Mouse (Mus musculus): ENCODE measurements at regions not wholly inside any gene's neighbourhood (a gene's known extent, or its start where the extent isn't known, plus 50 kb on each side); places are given as distances from the start of the nearest gene placed in this dataset.

DNA sequence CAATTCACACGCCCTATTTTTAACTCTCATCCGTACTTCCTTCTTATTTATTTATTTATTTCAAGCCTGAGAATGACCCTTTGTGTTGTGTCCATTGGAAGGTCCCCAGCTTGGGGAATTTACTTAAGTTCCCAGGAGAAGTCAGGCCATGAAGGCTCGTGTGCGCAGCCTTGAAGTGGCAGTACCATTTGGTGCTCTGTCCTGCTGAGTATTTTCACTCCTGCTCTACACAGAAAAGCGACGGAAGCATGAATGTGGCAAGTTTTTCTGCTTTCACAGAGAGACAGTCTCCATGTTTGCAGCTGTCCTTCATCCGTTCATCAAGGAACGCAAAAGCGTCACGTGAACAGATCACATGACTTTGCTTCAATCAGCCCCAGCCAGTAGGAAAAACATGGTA lies 610.2 kb upstream of the Clint1 start:
- DNase-seq (ENCODE audit: low read depth), result no peak

DNA sequence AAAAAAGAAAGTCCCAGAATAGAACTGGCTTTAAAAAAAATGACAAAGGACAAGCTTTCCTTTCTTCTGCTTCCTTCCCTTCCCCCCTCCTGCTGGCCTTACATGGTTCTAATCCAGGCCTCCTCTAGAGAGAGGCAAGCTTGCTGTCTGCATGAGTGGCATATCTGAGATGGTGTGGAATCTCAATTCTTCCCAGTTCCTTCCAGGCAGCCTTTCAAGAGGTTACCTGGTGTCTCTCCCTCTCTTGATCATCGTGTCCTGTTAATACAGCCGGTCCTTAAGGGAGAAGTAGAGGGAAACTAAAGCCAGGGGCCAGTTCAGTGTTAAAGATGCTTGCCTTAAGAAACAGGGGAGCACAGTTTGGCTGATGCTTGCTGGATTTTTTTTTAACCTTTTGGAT lies 607.1 kb upstream of the Clint1 start:
- DNase-seq (ENCODE audit: low read depth), result no peak

- DNase-seq (ENCODE audit: low read depth), result no peak
Measured at GRCm38 (mm10) chr11:45256019-45256418, 595.8 kb upstream of the Clint1 start.

DNA sequence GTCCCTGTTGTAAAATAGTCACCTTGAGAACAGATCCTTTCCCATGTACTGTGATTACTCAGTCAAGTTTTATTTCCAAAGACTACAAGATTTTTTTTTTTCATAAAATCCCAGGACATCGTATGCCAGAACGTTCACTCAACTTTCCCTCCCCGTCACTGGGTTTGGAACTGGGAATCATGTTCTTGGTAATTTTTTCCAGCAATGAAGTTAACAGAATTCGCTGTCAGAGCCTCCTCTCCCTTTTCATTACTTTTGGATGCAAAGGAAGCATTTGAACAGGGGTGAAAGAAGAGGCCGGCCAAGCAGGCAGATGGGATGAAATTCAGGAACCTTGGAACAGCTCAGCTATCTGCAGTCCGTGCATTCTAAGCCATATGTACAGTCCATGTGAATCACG lies 589.7 kb upstream of the Clint1 start:
- no peak for DNase-seq (ENCODE audit: low read depth)

GRCm38 (mm10) chr11:45264001-45264400 lies 587.9 kb upstream of the Clint1 start:
- DNase-seq (ENCODE audit: low read depth), result no peak

DNA sequence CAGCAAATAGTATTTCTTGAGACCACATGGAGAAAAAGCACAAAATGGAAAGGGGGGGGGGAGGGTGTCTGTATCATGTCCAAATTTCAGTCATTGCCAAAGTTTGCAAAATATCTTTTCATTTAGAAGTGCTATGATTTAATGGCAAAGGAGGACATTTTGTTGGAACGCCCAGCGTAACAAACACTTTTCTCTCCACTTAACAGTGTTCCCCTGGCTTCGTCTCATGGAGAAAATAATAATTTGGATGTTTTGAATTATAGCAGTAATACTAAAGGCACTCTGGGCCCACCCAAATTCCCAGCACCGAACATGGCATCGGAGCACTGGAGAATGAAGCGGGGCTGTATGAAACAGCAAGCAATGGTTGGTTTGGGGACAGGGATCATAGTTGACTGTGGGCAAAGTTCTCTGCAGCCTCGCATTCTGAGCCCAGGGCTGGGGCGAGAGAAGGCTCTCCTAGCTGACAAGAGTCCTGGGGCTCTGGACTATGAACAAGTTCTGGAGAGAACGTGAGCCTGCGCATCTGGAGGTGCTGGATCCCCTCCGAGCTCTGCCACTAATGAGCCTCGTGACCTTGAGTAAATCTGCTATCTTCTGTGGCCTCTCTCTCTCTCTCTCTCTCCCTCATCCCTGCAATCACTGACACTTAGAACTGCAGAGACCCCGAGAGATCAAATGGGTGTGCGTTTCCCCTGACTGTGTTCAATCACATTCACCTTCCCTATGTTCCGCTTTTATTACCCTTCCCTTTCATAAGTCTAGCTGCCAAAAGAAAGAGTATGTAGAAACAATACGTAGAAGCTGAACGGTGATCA lies 586.5 kb upstream of the Clint1 start:
- no peak for DNase-seq (ENCODE audit: low read depth)

- no peak for DNase-seq (ENCODE audit: low read depth)
Measured at GRCm38 (mm10) chr11:45265989-45266302, 585.9 kb upstream of the Clint1 start.

GRCm38 (mm10) chr11:45269215-45269614 lies 582.6 kb upstream of the Clint1 start:
- no peak for DNase-seq (ENCODE audit: low read depth)

GRCm38 (mm10) chr11:45271206-45271605 lies 580.6 kb upstream of the Clint1 start:
- no peak for DNase-seq (ENCODE audit: low read depth)

GRCm38 (mm10) chr11:45274446-45275119 lies 577.3 kb upstream of the Clint1 start:
- DNase-seq (ENCODE audit: low read depth), result no peak

DNA sequence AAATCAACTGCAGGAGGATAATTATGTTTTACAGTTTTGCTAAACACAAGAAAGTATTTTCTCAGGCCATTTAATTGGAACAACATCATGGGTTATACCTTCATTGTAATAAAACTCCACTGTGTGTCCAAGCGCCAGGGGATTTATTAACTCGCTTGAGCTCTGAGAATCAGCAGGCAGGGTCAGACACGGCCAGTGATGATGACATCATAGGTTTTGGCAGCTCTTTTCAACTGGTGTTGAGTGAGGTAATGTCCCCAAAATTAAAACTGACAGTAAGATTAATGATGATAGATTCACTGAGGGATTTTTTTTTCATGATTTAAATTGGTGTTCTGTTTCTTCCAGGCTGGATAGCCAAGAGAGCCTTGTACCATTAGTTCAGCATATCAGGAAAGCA lies 576.7 kb upstream of the Clint1 start:
- no peak for DNase-seq (ENCODE audit: low read depth)

DNA sequence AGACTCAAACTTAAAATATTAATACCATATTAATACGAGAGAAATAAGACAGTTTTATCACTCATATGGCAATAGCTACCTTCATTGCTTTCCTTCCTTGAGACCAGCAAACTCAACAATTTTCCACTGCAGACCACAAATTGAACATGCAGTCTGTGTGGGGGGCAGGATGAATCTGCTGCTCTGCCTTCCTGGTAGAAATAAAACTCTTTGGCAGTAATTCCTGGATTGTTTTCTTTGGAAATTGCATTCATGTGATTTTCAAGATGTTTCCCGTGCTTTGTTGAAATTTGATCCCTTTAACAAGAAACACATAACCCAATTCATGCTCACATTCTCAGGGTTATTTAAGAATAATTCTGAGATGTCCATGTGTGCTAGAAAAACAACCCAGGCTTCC lies 555.1 kb upstream of the Clint1 start:
- DNase-seq (ENCODE audit: low read depth), result no peak

- no peak for DNase-seq (ENCODE audit: low read depth)
Measured at GRCm38 (mm10) chr11:45311934-45312333, 539.9 kb upstream of the Clint1 start.

- no peak for DNase-seq (ENCODE audit: low read depth)
Measured at GRCm38 (mm10) chr11:45323766-45324165, 528.1 kb upstream of the Clint1 start.

- no peak for DNase-seq (ENCODE audit: low read depth)
Measured at GRCm38 (mm10) chr11:45330319-45330718, 521.5 kb upstream of the Clint1 start.

DNA sequence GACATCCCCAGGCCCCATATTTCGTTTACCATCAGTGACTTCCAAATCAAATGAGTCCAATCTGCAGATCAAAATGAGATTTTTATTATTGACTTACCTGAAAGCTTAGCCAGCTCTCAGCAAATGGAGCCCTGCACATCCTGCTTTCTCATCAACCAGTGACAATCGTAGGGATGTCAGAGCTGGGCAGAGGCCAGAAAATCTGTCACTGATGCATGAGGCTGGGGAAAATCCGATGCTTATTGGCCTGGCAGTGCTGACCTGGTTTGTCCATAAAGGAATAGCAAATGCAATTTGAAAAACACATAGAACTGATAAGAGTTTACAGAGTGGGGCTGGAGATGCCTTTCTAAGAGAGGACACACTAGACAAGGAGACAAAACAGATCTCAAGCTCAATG lies 518.1 kb upstream of the Clint1 start:
- DNase-seq (ENCODE audit: low read depth), result no peak

DNA sequence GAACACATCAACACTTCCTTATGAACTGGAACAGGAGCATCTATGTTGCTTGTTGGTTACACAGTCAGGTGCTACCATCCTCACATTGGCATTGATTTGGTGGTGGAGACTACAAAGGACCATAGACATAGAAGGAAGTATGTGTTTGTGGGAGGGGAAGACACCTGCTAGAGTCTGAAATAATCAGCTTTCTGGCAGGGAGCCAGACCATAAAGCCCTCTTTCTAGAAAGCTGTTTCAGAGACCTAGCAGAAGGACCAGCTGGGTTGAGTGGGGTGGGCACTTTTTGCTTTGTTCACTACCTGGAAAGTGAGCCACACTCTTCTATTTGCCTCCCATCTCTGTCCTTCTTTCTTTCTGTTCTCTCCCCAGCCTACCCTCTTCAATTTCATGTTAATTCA lies 502.5 kb upstream of the Clint1 start:
- DNase-seq (ENCODE audit: low read depth), result no peak

DNA sequence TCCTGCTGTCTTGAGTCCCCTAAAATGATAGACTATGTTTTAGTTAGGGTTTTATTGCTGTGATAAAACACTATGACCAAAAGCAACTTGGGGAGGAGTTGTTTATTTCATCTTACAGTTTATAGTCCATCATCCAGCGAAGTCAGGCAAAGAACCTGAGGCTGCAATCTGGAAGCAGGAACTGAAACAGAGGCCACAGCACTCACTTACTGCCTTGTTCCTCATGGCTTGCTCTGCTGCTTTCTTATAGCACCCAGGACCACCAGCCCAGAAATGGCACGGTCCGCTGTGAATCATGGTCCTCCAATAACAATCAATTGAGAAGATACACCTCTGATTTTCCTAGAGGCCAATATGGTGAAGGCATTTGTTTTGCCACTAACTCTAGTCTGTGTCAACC lies 486.5 kb upstream of the Clint1 start:
- no peak for DNase-seq (ENCODE audit: low read depth)

DNA sequence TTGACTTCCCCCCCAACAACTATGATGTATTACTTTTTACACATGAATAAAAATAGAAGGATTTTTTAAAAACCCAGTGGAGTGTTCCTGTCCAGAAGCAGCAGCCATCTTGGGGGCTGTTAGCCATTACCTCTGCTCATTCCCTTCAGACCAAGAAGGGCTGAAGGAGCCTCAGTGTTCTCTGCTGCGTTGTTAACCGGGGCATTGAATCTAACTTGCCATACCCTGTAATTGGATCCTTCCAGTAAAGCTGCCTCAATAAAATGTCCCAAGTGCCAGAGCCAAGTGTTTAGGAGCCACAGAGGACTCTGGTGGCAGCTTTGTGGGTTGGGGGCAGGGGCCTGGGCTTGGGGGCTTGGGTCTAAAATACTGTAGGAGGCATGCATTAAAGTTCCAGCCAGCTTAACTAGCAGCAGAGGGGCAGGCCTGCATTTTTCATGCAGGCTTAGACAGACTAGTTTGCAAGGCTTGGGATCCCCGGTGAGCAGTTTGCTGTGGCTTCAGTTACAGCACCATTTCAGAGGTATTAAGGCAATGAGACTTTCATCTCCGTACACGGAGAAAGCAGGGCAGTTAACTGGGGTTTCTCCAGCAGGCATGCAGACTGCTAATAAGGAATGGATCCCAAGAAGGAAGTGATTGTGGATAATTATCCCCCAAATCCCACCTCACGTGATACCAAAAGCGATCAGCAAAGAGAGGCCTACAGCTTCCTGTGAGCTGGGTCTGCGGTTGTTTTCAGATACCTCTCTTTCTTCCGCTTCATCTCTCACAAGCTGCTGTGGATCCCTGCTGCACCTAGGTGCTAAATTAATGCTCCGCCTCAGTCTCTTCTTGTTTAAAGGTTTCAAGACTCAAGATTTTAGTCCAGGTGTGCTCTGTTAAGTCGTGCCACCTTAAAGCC lies 462.4 kb upstream of the Clint1 start:
- DNase-seq (ENCODE audit: low read depth), result no peak

GRCm38 (mm10) chr11:45396009-45396408 lies 455.8 kb upstream of the Clint1 start:
- no peak for DNase-seq (ENCODE audit: low read depth)

GRCm38 (mm10) chr11:45398188-45398587 lies 453.7 kb upstream of the Clint1 start:
- no peak for DNase-seq (ENCODE audit: low read depth)

GRCm38 (mm10) chr11:45404377-45405029 lies 447.3 kb upstream of the Clint1 start:
- no peak for DNase-seq (ENCODE audit: low read depth)

All from induced T-regulatory cell, adult 2 months (primary cell).